Mouse (Mus musculus): ENCODE measurements at regions not wholly inside any gene's neighbourhood (a gene's known extent, or its start where the extent isn't known, plus 50 kb on each side); places are given as distances from the start of the nearest gene placed in this dataset.
"Not testable (repeated sequence)": the region's sequence is repeated elsewhere in the genome, so short reads cannot be mapped to it uniquely, and the experiment has no call there.

DNA sequence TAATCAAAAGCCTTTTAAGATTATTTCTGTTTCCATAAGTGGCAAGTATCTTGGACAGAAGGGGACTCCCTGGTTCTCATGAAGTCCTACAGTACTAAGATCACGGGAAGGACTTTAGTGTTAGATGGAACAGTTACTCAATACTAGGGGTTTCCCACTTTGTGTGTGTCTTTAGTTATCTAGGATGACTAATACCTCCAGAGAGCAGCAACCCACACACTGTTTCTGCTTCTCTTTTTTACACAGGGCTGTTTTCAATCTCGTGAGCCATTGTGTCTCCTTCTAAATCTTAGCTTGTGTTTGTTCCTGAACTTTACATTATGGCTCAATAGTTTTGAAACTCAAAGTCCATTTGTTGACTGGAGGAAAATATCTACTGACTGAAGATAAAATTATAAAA is 496.5 kb upstream of the Impg1 start:
- no peak for DNase-seq (ENCODE audit: low spot score)

DNA sequence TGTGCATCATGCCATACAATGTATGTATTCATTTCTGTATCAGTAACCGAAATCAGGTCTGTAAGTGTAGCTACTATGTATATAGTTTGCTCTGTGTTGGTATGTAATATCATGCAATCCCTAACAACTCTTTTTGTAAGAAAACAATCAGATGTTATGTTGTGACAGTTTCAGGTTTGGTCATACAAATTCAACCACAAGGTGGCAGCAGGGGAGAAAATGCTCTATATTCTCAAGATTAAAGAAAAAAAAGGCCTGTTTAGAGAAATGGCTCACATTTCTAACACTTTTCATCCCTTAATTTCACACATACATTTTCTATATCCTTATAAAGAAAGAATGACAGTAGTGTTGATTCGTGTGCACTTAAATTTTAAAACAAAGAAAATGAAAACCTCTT is 477.7 kb upstream of the Impg1 start:
- no peak for DNase-seq (ENCODE audit: low spot score)

DNA sequence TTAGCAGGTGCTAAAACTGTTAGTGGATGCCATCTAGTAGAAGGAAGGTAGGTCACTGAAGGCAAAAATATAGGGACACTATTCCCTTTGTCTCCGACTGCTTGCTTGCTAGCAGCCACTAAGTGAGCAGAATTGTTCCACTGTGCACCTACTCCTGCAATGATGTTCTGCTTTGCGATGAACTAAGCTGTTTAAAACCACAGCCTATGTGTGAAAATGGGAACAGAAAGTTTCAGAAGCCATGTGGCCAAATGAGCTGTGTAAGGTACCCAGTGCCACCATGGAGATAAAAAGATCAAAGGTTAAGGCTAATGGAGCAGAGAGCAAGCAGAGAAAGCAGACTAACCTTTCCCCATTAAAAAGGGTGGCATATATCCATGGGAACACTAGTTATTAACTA is 476.1 kb upstream of the Impg1 start:
- no peak for DNase-seq (ENCODE audit: low spot score)

DNA sequence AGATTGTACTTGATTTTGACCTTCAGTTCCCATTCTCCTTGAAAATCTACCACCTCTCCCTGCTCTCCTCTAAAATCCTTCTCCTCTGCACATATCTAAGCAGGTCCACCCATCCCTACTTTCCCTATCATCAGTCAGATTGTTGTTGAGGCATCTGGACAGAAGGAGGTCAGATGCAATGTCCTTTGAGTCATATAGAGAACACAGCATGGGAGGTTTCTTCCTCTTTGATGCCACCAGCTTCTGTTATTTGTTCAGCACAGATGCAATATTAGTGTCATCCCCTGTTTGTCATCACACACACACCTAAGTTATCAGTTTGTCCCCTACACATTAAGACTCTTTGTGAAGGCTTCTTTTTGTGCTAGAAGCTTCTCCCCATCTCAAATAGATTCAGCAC is 473.0 kb upstream of the Impg1 start:
- DNase-seq (ENCODE audit: low spot score): no peak

DNA sequence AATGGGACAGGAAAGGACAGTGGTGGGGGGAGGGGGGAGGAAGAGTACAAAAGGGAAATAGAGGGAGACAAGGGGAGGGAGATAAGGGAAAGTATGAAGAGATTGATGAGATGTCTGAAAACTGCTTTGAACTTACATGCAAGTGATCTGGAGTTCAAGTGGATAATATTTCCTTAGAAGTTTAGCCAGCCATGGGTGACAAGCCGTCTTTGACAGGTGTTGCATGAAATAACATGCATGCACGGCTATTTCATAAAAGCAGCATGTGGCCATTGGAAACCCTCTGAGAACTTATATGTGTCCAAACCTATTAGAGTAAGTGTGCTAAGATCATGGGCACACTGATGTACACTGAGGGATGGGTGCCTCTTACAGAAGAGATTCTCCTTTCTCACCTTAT is 465.3 kb upstream of the Impg1 start:
- DNase-seq (ENCODE audit: low spot score): no peak

DNA sequence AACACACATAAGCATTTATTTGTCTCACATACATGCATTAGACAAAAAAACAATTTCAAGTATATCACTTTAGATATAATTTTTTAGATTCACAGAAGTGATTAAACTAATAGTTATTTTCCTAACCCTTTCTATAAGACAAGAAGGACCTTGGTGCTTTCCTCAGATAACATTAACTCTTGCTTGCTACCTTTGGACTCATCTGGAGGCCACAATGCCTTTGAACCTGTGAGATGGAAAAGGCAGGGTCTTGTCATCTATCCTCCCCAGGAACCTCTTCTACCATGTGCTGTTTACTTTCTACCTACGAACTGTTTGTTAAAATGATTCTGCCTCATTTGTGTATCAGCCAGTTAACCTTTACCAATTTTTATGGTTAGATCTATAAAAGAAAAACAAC is 455.0 kb upstream of the Impg1 start:
- no peak for DNase-seq (ENCODE audit: low spot score)

DNA sequence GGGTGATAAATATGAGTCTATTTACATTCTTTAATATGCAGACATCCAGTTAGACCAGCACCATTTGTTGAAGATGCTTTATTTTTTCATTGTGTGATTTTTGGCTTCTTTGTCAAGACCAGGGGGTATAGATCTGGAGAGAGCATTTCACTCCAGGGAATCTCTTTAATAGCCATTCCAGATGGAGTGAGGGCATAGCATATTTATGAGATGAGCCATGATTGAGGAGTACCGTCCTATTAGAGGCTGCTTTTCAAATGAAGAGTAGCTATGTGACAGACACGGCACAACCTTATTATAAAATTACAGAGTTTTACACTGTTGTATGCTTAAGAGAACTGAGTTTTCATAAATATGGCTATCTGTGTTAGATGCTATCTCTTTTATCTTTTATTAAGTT is 448.6 kb upstream of the Impg1 start:
- DNase-seq (ENCODE audit: low spot score): no peak

DNA sequence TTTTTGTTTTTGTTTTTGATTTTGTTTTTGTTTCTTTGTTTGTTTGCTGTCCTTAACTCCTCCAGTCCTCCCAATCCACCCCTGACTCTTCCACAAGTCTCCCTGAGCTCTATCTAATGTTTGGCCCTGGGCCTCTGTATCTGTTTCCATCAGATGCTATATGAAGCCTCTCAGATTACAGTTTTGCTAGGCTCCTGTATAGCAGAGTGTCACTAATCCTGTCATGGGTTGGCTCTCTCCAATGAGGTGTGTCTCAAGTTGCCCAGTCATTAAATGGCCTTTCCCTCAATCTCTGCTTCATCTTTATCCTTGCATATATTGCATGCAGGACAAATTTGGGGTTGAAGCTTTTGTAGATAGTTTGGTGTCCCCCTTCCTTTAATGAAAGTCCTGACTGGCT is 446.9 kb upstream of the Impg1 start:
- DNase-seq (ENCODE audit: low spot score): no peak

DNA sequence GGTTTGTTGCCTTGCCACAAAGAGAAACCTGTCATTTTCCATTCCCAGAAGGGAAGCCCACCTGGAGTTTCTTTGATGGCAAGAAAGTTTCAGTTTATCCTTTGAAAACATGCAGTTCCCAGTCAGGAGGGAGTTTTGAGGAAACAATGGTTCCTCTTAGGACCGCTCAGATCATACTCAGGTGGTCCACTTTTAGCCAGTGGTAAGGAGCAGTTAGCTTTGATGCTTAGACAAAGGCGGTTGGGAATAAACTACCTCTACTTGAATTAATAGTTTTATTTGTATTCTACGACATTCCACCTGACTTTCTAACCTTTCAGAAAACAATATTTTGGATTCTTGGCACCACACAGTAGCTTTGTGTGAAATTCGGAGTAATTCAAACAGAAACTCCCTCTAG is 401.5 kb upstream of the Impg1 start:
- no peak for DNase-seq (ENCODE audit: low spot score)

DNA sequence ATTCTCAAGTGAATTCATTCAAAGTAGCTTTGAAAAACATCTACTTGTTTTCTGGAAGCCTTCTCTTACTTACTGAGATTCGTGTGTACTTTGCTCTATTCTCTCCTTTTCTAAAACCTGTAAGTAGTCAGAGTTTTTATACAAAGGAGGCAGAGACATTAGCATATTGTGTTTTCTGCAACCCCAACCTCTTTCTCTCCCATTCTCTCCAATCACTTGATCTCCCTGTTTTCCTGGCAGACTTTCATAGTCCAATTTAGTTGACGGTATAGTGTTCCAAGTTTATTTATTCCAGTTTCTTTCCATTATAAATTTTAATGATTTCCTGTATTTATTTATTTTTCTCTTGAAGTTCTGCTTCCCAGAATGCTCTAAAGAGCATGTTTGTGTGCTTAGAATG is 393.7 kb upstream of the Impg1 start:
- no peak for DNase-seq (ENCODE audit: low spot score)

DNA sequence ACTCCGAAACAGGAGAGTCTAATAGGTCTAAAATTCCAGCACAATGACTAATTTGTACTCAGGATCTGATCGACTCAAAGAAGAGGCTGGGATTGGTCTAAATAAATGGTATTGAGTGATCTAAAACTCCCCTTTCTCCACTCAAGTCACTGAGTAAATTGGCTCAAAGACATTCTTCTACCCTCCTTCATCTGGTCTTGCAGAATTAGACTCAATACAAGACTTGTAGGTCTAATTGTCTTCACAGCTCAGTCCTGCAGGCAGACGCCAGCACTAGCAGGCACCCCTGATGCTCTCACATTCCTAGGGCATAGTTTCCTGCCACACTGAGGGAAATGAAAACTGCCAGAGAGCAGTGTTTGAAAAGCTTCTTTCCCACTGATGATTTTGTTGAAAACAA is 382.9 kb upstream of the Impg1 start:
- no peak for DNase-seq (ENCODE audit: low spot score)

DNA sequence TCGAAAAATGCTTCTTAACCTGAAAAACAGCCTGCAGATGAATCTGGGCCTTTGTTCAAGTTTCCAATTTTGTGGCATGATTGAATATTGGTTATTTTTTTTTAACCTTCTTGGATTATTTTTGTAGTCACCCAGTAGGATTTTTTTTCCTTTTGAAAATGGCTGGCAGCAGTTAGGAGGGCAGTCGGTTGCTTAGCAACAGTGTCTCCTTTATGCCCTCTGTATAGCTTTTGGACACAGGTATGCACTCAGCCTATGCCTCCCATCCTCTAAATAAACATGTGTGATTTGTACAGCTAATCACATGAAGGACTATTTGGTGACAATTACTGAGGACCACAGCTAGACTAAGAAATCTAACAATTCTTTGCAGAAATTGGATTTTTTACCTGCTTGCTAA is 367.5 kb upstream of the Impg1 start:
- no peak for DNase-seq (ENCODE audit: low spot score)

DNA sequence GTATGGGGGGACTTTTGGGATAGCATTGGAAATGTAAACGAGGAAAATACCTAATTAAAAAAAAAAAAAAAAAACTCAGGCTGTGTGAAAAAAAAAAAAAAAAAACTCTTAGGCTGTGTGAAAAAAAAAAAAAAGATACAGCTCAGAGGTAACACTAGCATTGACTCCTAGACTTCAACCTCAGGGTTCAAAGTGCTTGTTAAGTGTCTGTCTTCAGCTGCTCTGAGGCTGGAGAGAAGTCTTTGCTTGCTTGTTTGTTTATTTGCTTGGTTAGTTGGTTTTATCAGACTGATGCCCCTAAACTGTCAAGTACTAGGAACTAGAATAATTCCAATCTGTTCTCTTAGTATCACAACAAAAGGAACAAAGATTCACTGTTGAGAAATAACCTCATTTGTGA is 360.1 kb upstream of the Impg1 start:
- no peak for DNase-seq (ENCODE audit: low spot score)

DNA sequence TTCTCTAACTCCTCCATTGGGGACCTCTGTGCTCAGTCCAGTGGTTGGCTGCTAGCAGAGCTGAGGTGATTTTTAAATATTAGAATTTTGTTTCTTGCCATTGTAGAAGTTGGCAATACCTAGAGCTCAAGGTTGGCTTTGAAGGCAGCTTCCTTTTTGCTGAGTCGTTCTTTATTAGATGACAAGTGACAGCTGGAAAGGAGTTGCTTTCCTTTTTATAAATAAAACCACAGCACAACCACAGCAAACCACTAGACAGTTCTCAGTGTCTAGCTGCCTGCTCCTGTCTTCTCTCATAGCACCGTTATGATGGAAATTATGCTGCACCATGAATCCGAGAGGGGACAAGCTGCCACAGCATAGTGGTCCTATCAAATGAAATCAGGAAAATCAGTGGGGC is 354.8 kb upstream of the Impg1 start:
- no peak for DNase-seq (ENCODE audit: low spot score)

DNA sequence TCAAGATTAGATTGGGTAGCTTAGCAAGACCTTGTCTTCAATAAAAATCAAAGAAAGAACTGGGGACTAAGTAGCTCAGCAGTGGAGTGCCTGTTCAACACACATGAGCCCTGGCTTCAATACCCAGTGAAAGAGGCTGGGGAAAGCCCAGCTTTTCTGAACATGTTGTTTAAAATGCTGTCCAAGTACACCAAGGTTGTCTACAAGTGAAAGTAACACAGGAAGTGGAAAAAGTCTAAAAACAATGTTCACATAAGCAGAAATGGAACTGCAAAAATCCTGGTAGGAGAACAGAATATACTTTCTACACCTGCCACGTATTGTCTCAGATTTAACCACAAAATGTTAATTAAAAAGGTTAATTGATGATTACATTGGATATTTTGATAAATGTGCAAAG is 353.8 kb upstream of the Impg1 start:
- no peak for DNase-seq (ENCODE audit: low spot score)

DNA sequence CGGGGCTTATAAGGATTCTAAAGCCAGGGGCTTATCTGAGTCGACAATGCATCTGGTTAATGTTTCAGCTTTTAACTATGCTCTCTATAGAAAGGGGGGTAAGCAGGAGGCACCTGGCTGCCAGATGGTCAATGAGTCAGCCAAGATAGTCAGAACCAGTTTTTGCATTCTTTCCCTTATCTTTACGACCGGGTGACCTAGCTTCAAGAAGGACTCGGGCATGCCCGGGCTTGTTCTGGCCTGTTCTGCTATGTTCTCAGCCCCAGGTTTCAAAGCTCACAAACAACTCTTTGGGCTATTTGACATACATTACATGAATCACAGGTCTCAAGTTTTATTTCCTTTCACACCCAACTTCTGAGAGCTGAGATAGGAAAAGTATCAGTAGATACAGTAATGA is 348.6 kb upstream of the Impg1 start:
- DNase-seq (ENCODE audit: low spot score): not testable (repeated sequence)

DNA sequence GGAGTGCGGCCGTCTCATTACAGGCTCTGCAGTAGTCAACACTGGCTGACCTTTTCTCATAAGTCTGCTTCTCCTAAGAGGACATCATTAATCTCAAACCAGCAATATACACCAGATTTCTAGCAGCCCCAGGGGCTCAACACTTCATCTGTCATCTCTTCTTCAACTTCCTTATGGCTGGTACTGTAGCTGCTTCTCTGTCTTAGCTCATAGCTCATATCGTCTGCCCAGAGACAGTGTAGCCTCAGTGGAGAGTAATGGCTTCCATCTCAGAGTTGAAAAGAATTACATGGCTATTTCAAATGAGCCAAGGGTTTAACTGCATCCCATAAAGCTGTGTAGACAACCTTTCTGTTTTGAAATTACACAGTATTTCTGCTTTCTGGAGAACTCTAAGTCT is 326.2 kb upstream of the Impg1 start:
- no peak for DNase-seq (ENCODE audit: low spot score)

DNA sequence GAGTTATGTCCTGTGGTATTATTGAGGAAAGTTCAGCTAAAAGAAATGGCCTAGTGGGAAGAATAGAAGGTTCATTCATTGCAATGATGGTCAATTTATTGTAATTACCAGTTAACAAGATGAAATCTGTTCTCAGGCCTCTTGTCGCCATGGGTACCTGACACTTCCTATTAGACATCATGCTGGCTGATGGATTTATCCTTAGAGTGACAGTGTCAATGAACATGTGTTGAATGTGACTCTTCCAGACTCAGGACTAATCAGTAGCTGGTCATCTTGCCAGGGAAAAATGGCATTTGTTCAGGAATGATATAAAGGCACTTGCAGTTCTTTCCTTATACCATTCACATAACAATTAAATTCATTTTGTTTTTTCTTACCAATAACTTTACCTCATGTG is 309.3 kb upstream of the Impg1 start:
- DNase-seq (ENCODE audit: low spot score): no peak

DNA sequence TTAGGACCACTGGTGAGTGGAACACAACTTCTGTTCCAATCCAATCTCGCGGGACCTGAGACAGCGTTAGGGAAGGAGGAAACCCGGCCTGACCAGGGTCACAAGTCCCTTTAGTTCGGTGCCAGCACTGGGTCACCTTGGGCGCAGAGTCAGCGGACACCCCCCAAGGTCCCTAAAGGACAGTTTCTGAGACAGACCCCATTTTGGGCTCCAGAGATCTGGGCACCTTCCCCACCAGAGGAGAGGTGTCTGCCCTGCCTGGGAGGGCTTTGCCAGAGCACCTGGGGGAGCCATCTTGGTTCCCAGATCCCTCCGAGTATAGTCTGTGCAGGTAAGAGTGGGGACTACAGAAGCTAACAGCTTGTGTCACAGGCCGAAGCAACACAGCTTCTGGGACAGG is 270.5 kb upstream of the Impg1 start:
- DNase-seq (ENCODE audit: low spot score): not testable (repeated sequence)

DNA sequence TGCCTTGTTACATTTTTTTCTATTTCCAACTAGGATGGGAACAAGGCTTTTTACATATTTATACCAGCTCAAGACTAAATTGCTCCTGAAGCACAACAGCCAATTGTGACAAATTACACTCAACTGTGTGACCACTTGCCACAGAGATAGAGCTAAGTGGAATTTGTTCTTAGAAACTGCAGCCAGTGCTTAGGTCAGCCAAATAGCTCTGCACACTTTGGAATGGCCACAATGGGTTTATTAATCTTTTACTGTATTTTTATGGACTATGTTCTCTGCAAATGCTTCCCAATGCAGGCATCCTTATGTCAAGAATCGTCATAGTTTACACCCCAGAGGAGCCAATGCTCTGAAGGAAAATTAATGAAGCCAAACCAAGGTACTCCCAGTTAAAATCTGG is 267.7 kb upstream of the Impg1 start:
- DNase-seq (ENCODE audit: low spot score): no peak

DNA sequence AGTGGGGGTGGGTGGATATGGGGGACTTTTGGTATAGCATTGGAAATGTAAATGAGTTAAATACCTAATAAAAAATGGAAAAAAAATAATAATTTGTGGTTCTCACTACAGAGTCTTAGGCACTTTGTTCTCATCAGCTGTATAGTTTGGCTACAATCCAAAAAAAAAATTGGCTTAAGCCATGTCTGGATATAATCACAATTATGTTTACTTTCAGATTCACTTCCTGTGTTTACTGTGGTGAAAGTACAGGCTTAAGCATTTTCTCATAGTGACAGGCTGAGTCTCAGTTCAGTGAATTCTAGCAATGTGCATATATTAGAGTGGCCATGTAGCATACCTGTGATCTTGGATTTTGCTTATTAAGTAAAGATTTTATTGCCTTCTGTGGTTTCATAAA is 258.4 kb upstream of the Impg1 start:
- DNase-seq (ENCODE audit: low spot score): no peak

DNA sequence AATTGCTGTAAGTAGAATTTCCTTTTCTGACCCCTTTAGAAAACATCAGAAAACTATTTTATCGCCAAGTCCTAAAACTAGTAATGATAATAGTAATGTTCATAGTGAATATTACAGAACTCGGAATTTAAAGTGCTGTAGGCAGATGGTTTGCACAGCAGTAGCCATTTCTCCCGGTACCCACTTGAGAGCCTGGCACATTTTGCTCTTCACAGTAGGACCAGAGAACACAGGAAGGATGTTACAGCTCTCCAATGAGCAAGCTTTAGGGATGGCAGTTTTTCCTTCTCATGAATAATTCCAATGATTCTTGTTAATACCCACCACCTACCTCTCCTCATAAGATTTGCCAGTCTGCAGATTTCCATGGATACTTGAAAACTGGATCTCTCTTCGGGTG is 253.2 kb upstream of the Impg1 start:
- no peak for DNase-seq (ENCODE audit: low spot score)

DNA sequence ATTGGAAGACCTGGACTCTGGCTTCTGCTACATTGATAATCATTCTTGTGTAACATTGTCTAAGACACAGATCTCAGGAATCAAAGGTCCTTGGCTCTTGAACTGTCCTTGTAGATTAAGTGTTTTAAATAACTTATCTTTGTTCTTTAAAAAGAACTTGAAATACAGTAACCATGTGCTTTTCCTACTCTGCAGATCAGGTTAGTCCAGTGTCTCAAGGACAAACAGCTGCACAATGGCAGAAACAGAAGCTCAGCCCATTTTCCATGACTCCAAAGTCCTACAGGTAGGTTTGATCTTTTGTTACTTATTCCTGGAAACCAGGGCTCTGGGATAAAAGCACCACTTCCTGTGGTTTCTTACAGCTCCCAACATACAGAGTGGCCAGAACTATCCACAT is 244.5 kb upstream of the Impg1 start:
- DNase-seq (ENCODE audit: low spot score): no peak

DNA sequence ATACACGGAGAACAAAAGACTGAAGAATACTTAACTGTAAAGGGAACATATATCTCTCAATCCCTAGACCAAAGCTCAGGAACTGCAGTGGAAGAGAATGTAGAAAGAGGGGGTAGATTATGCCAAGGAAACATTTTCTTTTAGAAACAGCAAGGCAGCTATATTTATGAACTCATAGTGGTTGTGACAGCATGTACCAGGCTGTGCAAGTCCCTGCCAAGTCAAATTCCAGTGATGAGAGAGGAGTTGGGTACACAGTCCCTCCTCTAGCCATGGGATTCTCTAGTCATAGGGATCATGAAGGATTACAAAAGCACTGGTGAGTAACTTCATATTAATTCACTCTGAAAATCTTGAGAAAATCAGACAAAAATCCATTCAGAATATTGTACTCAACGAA is 240.0 kb upstream of the Impg1 start:
- no peak for DNase-seq (ENCODE audit: low spot score)

DNA sequence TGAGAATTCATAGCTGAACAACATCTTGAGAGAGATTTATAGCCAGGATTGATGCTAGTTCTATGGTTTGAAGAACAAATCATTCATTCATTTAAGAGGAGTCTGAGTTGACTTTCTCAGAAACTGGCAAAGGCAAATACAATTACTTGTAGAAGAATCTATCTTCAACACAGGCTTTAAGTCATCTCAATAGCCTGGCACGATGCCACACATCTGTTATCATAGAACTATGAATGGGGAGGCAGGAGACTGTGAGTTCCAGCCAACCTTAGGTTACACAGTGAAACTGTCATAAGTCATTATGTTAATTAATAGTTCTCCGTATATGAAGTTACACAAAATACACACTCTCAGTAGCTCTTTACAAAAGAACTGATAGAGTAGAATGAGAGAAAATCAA is 231.9 kb upstream of the Impg1 start:
- DNase-seq (ENCODE audit: low spot score): no peak
